Mouse (Mus musculus): ENCODE measurements at regions not wholly inside any gene's neighbourhood (a gene's known extent, or its start where the extent isn't known, plus 50 kb on each side); places are given as distances from the start of the nearest gene placed in this dataset.

GRCm38 (mm10) chr4:32185986-32186385 is 52.6 kb upstream of the Bach2 start:
- TF ChIP-seq CTCF (conservative IDR thresholded peaks at IDR 0.05; ENCODE audit: insufficient read depth, insufficient read length, low read depth, low read length) (no peak), POLR2A (IDR thresholded peaks at IDR 0.05; ENCODE audit: low read depth, low read length) (no peak)

Data from kidney, adult 2 months (tissue).